Mouse (Mus musculus): ENCODE data around the gene Maats1.

DNA sequence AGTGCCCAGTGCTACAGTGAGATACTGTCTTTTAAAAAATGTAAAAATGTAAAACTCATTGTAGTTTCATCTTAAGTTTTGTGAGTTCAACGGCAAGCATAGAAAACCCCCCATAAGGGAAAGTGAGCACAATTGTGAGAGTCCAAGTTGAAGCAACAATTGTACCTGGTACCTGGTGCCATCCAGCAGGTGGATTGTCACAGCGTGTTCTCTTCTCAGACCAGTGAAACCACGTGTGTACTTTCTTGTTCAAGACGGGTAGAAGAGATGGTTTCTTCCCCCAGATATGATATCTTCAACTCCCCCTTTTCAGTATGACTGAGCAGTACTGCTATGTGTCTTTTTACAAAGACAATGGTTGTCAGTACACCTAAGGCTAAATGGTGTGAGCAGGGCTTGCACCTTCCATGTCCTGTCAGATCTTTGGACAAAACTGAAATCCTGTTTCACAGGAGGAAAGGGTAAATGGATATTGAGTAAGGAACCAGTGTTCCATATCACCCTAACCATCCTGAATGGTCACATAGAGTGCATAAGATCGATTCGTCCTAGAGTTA lies 16.4 kb upstream of the Maats1 start:
- TF ChIP-seq GATA1 (IDR thresholded peaks at IDR 0.05; ENCODE audit: borderline replicate concordance, low read length) (no peak), FLI1 (IDR thresholded peaks at IDR 0.05; ENCODE audit: low read length) (no peak)
